Mouse (Mus musculus) thymus, adult 18-20 months (tissue): ENCODE results near the gene Atp1a1.

Experiments used
- DNase-seq, 2 experiments: peaks; one replicate each; pipeline ENCODE4 v3.0.0; 2022; ENCODE audit warnings: mixed read lengths in 2 of 2

Atp1a1 gene

GRCm38 (mm10) chr3:101592281-101593265 is 11.9 kb downstream of the Atp1a1 start:
- DNase-seq = no peak

DNA sequence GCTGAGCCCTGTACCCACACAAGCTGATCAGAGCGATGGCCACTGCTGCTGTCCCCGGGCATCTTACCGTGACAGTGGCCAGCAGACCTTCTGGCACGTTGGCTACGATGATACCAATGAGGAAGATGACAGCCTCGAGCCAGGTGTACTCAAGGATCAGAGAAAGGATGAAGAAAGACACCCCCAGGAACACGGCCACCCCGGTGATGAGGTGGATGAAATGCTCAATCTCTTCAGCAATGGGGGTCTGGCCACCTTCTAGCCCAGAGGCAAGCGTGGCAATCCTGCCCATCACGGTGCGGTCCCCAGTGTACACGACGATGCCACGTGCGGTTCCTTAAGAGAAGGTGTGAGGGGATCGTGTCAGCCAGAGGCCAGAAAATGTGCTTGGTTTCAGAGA is 14.1 kb downstream of the Atp1a1 start:
- no peak for DNase-seq

DNA sequence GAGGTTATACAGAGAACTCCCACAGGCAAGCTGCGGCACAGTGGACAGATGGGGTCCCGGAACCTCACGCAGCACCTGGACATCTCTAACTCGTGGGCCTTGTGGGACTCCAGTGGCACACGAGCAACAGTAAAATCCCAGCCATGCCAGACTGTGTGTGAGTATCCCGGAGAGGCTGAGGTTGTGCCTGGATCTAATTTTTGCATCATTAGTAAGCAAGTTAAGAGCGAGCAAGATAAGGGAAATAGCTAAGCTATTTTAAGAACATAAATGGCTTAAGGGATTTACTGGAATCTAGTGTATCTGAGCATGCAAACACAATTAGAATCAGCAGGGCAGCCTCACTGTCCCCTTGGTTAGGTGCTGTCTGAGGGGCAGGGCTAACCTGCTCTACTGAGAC is 16.2 kb downstream of the Atp1a1 start:
- no peak for DNase-seq

- no peak for DNase-seq
These were observed 17.7 kb downstream of the Atp1a1 start for GRCm38 (mm10) chr3:101586794-101587193.

- no peak for DNase-seq
These were observed 26.4 kb downstream of the Atp1a1 start for GRCm38 (mm10) chr3:101578072-101578471.

GRCm38 (mm10) chr3:101577361-101577760 is 27.1 kb downstream of the Atp1a1 start:
- no peak for DNase-seq

DNA sequence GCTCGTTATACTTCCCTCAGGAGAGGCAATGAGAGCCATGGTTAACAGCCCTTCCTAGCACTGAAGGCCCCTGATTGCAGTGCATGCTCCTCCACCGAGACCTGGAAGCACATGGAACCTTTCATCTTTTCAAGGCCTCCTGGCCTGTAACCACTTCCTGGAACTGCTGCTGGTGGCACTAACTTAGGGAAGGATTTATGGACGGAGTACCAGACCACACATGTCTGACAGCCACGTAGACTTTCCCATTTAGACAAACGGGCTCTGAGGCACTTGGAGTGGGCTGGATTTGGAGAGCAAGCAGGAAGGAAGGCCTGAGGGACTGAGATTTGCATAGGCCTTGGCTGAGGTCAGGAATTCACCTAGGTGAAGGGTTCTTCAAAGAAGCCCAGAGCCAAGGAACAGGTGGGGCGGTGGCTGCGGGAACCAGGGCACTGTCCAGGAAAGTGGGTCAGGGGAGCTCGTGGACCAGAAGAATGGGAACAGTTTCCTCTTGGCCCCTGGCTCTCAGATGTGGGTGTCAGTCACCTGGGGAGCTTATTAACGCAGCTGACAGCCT is 28.9 kb downstream of the Atp1a1 start:
- DNase-seq = no peak

DNA sequence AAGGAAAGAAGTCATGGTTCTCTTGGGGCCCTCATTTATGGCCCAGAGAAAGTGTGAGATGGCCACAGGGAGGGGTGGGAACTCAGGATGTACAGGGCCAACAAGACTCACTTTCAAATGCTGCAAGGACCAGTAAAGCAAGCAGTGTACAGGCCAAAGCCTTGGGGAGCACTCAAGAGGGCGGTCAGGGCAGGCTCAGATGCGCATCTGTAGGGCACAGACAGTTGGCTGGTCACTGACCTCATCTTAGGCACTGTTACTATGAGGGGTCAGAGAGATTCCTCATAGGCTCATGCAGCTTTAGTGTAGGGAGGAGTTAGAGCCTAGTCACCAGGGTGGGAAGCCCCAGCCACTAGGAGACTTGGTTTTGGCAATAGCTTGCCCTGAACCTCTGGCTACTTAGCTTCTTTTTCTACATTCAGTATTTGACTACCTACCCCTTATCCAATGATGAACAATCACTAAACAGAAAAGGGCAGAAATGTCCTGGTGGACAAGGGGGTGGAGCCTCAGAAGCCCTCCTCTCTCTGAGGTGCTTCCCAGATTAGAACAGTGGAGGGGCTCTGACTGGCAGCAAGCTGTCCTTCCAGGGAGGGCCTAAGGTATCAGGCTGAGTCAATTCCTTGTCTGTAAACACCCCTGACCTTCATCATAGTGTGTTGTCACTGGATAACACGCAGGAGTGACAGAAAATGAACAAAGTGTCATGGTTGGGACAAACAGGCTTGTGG is 29.9 kb downstream of the Atp1a1 start:
- DNase-seq = no peak

GRCm38 (mm10) chr3:101572991-101573390 is 31.5 kb downstream of the Atp1a1 start:
- no peak for DNase-seq

GRCm38 (mm10) chr3:101572174-101572626 is 32.3 kb downstream of the Atp1a1 start:
- no peak for DNase-seq

DNA sequence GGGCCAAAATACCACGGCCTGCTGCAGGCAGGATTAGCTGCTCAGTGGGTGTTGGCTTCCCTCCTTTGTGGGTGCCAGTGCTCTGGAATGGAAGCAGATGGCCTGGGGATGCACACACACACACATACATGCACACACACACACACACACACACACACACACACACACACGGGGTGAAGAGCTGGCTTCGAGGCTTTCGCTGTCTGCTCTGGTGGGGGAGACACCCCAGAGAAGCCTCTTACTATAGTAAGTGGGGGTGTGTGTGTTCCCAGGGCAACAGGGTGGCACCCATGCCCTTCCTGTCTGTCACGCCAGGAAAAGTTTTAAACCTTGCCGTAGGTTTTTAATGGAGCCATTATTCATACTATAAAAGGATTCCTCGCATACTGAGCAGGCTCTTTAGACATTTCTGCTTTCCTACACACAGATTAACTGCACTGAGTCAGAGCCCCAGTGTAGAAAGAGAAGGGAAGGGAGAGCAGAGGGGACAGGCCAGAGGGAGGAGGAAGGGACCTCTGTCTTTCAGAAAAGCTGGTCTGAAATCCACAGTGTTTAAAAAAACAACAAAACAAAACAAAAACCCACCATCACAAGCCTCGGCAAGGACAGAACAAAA is 32.9 kb downstream of the Atp1a1 start:
- DNase-seq = no peak

DNA sequence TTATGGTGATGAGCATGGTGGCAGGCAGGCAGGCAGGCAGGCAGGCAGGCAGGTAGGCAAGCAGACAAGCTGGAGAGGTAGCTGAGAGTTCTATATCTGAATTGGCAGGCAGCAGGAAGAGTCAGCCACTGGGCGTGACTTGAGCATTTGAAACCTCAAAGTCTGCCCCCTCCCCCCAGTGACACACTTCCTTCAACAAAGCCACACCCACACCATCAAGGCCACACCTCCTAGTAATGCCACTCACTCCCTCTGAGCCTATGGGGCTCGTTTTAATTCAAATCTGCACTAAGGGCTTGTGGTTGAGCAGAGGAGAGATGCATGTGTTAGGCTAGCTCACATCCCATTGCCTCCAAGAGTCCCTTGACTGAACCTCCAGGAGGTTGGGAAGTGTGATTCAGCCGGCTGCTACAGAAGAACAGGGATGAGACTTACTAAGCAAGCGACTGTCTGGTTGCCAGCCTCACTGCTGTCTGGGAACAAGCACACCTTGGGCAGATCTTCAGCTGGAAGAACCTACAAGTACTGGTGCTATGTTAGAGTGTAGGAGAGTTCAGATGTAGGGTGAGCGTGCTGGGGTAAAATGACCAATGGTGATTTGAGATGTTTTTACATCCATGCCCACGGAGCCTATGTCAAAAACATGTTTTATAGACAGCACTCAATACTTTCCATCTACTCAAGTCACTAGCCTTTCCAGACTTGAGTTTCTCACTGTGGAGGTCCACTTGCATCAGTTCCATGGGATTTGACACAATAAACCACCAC is 33.6 kb downstream of the Atp1a1 start:
- peak in 1 of 2 experiments; percentile 26 for DNase-seq

- DNase-seq = no peak
These were observed 34.2 kb downstream of the Atp1a1 start for GRCm38 (mm10) chr3:101570246-101570645.

DNA sequence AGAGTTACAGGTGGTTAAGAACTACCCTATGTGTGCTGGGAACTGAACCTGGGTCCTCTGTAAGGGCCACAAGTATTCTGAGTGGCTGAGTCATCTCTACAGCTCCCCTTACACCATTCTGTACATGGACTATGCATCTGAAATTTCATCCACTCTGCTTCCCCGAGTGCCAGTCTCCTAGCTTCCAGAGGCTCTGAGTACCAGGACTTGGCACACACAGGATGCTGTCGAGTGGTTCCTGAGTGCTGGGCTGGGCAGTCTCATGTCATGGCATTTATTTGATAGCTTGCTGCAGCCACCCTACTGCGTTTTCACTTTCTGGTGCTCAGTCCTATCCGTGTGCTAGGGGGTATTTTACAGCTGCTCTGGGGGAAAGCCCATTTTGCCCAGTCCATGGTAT is 35.9 kb downstream of the Atp1a1 start:
- DNase-seq = no peak

DNA sequence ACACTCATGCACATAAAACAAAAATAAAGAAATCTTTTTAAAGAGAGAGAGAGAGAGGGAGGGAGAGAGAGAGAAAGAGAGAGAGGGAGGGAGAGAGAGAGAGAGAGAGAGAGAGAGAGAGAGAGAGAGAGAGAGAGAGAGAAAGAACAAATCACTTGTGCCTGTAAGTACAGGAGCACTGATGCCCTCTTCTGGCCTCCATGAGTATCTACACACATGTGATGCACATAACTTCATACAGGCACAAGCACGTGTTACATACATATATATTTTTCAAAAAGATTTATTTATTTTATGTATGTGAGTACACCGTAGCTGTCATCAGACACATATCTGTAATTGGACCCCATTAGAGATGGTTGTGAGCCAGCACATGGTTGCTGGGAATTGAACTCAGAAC is 40.5 kb downstream of the Atp1a1 start:
- no peak for DNase-seq

DNA sequence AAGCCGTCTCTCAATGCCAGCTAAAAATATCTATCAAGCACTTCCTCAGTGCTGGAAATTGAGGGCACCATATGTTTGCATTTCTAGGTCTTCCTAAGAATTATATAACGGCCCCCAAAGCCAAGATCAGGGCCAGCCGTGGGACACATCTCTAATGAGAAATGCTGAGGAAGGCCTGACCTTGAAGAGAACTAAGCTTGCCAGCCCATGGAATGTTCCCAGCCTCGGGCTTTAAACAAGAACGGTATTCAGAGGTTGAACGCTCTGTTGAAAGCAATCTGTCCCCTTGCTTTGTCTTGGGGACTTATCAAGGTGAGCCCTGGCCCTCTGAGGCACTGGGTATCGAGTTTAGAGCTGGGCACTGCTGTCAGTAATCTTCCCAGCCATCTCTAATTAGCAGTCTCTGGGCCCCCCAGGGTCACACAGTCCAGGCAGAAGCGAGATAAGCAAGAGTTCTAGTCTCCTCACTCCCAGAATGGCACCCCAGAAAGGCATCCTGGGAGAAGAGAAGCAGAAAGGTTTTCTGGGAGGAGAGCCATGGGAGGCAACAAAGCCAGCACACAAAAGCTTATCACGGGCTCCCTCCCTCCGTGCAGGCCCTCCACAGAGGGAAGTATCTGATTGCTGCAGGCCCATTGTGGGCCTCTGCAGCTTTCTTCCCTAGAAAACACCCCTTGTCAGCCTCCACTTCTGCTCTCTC is 41.8 kb downstream of the Atp1a1 start:
- DNase-seq = no peak

- no peak for DNase-seq
These were observed 42.5 kb downstream of the Atp1a1 start for GRCm38 (mm10) chr3:101561948-101562347.

DNA sequence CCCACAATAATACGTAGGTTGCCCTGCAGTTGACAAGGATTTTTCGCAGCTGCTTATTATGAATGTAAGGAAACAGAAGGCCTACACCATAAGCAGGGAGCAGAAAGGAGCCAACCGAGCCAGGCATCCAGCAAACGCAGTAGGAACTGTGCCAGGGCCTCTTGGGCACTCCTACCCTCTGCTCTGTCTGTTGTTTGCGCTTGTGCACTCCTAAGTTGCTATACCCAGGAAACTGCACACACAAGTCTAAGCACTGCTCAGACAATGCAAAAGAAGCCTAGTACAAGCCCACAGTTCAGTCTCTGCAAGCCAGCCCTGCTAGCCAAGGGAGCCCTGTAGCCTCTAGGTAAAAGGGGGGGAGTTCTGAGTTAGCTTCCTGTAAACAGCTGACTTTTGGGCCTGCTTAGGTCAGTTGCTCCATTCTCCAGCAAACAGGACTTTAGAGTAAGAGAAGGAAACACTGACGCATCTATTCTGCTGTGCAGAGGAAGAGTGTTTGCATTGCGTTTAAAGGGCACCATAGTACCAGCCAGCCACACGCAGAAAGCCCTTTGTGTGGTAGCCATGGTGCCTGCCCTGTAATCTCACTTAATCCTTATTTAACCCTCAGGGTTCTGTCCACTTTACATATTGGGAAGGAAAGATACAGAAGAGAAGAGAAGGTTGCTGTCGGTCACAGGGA is 43.5 kb downstream of the Atp1a1 start:
- DNase-seq = no peak

- no peak for DNase-seq
These were observed 47.8 kb downstream of the Atp1a1 start for GRCm38 (mm10) chr3:101556712-101557111.

DNA sequence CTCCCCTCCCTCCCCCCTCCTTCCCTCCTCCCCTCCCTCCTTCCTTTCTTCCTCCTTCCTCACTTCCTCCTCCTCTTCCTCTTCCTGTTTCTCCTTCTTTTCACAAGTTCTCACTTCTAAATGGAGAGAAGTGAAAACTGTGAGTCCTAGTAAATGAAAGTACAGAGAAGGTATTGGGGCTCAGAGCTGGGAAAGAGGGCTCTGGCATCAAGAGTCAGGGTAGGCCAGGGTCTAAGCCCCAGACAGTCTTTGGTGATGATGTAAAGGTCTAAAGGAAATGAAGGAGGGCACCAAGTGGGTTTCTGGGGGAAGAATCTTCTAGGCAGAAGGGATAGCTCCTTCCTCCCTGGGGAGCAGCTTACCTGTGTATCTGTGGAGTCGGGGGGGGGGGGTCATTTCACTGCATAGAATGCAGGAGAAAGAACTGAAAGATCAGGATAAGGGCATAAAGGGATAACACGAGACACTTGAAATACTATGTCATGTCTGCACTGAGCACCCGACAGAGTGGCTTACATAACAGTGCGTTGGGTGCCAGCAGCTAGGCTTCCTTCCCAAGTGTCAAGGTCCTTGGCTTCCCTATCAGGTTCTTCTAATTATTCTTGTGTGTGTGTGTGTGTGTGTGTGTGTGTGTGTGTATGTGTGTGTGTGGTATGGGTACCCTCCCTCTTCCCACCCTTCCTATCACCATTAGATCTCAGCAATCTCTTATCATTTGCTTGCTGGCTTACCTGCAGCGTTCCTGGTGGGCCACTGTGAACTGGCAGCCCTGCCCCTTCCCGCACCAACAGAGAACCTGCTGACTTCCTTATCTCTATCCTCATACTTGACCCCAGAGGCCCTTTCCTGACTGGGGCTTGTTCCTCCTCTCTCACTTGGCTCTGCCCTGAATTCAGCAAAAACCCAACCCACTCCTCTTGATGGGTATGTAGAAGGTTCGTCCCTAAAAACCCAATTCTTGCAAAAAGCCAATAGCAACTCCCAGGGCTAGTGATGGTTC is 51.6 kb downstream of the Atp1a1 start:
- no peak for DNase-seq
